Mouse (Mus musculus) spleen, adult 2 months (tissue): ENCODE data around the gene Gstp1.

Experiments
- CTCF ChIP-seq: fragments of 200-500 bp; IDR thresholded peaks from 2 replicates; pipeline ENCODE4 v1.5.1; 2011; ENCODE audit warnings: mild to moderate bottlenecking, inconsistent platforms; ENCODE audit not compliant: insufficient read depth, insufficient read length, insufficient replicate concordance; ENCODE audit errors: extremely low read depth
- POLR2A ChIP-seq: fragments of 200-500 bp; IDR thresholded peaks from 2 replicates; pipeline ENCODE4 v1.6.1; 2011; ENCODE audit warnings: low read depth, low read length, inconsistent platforms

- TF ChIP-seq POLR2A (no peak), CTCF (no peak)
Observed at GRCm38 (mm10) chr19:4052516-4053030, 14.8 kb upstream of the Gstp1 start.
